Comparison of ENCODE assay signal across 8 mouse cellular contexts in genomic region chr13:80882716-80883135, GRCm38 (mm10). TPM values are rescaled to one million over a fixed set of nuclear protein-coding genes. Genes with fewer than 3 reads are reported as not detected.
DNase-seq lines count a peak whose midpoint lies in the region; ATAC-seq and TF ChIP-seq lines count a peak whose summit lies in the region.

No protein-coding gene starts in this region.

- H3K27ac ChIP-seq in brown adipose tissue, adult 24 weeks (replicated peaks; ENCODE audit: low read depth, low read length), result peak overlapping the region; percentile 90
- H3K27ac ChIP-seq in liver, embryonic 16.5 days (ENCODE audit: low read length), result peak overlapping the region; percentile 100

- peaks cover 2% of the 10 kb centered on the region for H3K36me3 ChIP-seq in liver, embryonic 16.5 days (ENCODE audit: control insufficient read depth, insufficient read depth)

- H3K4me3 ChIP-seq in lung, adult 2 months (replicated peaks; ENCODE audit: extremely low read depth, low read depth, low read length), result peak overlapping the region; percentile 66
- H3K4me3 ChIP-seq in brown adipose tissue, adult 24 weeks (ENCODE audit: insufficient read depth, low read depth, low read length), result peak overlapping the region; percentile 60
- H3K4me3 ChIP-seq in liver, embryonic 16.5 days (ENCODE audit: low read depth, low read length), result peak overlapping the region; percentile 95

- TF ChIP-seq POLR2A in lung, adult 2 months (IDR thresholded peaks at IDR 0.05; ENCODE audit: borderline replicate concordance, extremely low read depth, low read depth, low read length), result 0 out of 2 replicates have a peak, but pooled peaks have one; percentile 14

- DNase-seq in lung, adult 2 months, result no peak
- DNase-seq in lung, postnatal 10 days, result no peak
- DNase-seq in forelimb bud, embryonic 11.5 days (ENCODE audit: low read depth, low spot score), result peak; percentile 73
- DNase-seq in ovary, postnatal 10 days (ENCODE audit: low spot score), result no peak
- no peak for DNase-seq in layer of hippocampus, postnatal 10 days (ENCODE audit: low spot score in 2 of 2)
- no peak for DNase-seq in right cerebral cortex, postnatal 4 days

- peaks cover 3% of the 10 kb centered on the region for H3K4me1 ChIP-seq in lung, adult 2 months (ENCODE audit: control insufficient read depth, insufficient read depth, low read length)
- no peaks in the 10 kb centered on the region for H3K4me1 ChIP-seq in brown adipose tissue, adult 24 weeks (ENCODE audit: control insufficient read depth, insufficient read depth, insufficient read length, low read length)
- peaks cover 5% of the 10 kb centered on the region for H3K4me1 ChIP-seq in liver, embryonic 16.5 days (ENCODE audit: control insufficient read depth, low read depth, low read length)

- H3K9me3 ChIP-seq in liver, embryonic 16.5 days (replicated peaks; ENCODE audit: control insufficient read depth, low read length), result no peaks in the 10 kb centered on the region

- no peak for TF ChIP-seq CTCF in lung, adult 2 months (IDR thresholded peaks at IDR 0.05; ENCODE audit: insufficient read depth, low read length)

- H3K27me3 ChIP-seq in liver, embryonic 16.5 days (ENCODE audit: control insufficient read depth, insufficient read depth, low read depth, low read length), result no peaks in the 10 kb centered on the region

- ATAC-seq in liver, embryonic 16.5 days (ENCODE audit: low read depth), result no peak

- H3K4me2 ChIP-seq in liver, embryonic 16.5 days (ENCODE audit: low read depth, low read length), result peak overlapping the region; percentile 75

- peak overlapping the region; percentile 100 for H3K9ac ChIP-seq in liver, embryonic 16.5 days (ENCODE audit: low read depth, low read length)

- under 1% methylated on average over 23 of the region's 23 CpGs for WGBS in lung, adult 2 months
- 0% methylated on average over 23 of the region's 23 CpGs for WGBS in liver, embryonic 16.5 days (ENCODE audit: insufficient replicate concordance)

RNA-seq across cellular contexts. Expression of gene Arrdc3, which starts 0.5 kb away (rescaled TPM):
- 51.8 and 81.7 TPM in 2 replicates for polyA plus RNA-seq in lung, adult 2 months (2012; rRNA removed)
- polyA plus RNA-seq in brown adipose tissue, adult 24 weeks (2012; ENCODE audit: insufficient read depth, insufficient read length, missing spikeins), result 15.0 and 22.6 TPM in 2 replicates
- 17.4 and 19.2 TPM in 2 replicates for polyA plus RNA-seq in liver, embryonic 16.5 days (2015; fragmentation: Nextera tagmentation; extraction: Ambion mirVana)
- total RNA-seq in layer of hippocampus, postnatal 10 days (2021), result 10 to 100 TPM; 28.6 to 32.0 TPM
